Mouse (Mus musculus): ENCODE measurements around the gene Tmem168. TPM values are rescaled to one million over a fixed set of nuclear protein-coding genes. Genes with fewer than 3 reads are reported as not detected.

Tmem168 gene
- polyA plus RNA-seq, 1 experiment, result not detected

DNA sequence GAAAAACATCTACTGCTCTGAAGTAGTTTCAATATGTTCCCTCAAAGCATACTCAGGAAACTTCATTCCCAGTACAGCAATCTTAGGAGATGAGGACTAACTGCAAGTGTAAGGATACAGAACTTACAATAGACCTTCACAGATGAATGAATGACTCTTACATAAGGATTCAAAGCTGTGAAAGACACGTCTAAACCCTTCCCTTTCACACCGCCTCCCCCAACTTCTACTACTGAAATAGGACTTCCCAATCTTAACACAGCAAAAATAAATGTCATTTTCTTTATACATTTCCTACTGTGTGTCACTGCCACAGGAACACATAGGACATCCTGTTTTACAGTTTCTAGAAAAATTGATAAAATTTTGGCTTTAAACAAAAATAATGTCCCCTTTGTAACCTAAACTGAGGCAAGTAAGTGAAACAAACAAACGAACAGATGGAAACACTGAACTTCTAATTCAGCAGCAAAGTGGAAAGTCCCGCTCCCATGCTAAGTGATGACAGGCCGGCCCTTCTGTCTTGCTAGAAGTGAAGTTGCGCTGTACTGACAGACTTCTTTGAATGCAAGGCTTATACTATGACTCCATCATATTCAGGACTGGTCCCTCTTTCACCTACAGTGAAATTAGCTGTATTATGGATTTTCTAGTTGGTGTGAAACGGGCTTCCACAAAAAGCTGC is 9.5 kb downstream of the Tmem168 start:
- Histone ChIP-seq H3K27me3 (ENCODE audit: control insufficient read depth) (no peaks in the 10 kb centered on the region), H3K4me3 (replicated peaks) (no peak overlapping the region), H3K36me3 (ENCODE audit: control insufficient read depth) (peaks cover 39% of the 10 kb centered on the region), H3K9me3 (ENCODE audit: control insufficient read depth, low read length) (no peaks in the 10 kb centered on the region), H3K4me1 (ENCODE audit: control insufficient read depth) (peaks cover 3% of the 10 kb centered on the region)
- no peak for TF ChIP-seq GATA1 (IDR thresholded peaks at IDR 0.05; ENCODE audit: low read length)
- TF ChIP-seq TAL1 (IDR thresholded peaks at IDR 0.05; ENCODE audit: low read length), result no peak

DNA sequence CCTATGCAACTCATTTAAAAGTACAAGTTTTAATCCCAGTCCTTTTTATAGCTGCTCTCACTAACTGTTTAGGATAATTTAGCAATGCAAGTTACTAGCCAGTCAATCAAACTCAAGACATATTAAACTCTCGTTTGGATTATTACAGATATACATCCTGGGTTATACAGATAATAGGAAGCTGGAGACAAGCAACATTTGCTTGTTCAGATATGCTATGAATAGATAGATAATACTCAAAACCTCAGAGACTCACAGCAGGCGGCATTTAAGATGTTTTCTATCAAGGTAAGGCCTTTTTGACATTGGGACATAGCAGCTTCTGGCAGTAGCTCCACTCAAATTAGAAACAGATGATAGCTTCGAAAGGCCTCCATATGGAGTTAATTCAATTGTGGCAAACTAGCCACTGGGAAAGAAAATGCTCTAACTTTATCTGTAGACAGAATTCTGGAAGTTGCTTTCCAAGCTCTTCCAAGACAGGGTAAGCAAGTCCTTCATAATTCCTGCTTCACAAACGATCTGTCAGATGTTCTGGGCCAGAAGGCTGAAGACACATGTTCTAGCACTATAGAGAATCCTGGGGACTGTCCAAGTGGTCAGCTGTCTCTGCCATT is 15.1 kb downstream of the Tmem168 start:
- no peaks in the 10 kb centered on the region for H3K27me3 ChIP-seq (ENCODE audit: control insufficient read depth)
- H3K4me3 ChIP-seq (replicated peaks), result no peak overlapping the region
- TF ChIP-seq TAL1 (IDR thresholded peaks at IDR 0.05; ENCODE audit: low read length) (no peak), GATA1 (IDR thresholded peaks at IDR 0.05; ENCODE audit: low read length) (no peak)
- H3K36me3 ChIP-seq (ENCODE audit: control insufficient read depth), result peaks cover 53% of the 10 kb centered on the region
- H3K4me1 ChIP-seq (ENCODE audit: control insufficient read depth), result peaks cover 4% of the 10 kb centered on the region
- H3K9me3 ChIP-seq (ENCODE audit: control insufficient read depth, low read length), result no peaks in the 10 kb centered on the region

DNA sequence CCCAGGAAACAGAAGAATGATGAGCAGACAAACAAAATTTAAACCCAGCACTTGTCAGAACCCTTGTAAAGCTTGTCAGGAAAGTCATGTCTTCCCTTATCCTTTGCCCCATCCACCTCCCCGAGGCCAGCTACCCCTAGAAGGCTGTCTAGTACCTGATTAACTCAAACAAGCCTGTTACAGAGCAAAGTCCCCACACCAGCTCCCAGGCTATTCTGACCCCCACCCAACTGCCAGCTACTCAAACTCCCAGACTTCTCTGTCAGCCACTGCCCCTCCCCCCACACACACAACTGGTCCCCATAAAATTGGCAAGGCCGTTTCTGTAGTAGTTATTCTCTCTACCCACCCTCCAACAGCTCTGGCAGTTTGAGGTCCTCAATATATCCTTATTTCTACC is 21.3 kb downstream of the Tmem168 start:
- Histone ChIP-seq H3K9me3 (ENCODE audit: control insufficient read depth, low read length) (no peaks in the 10 kb centered on the region), H3K27me3 (ENCODE audit: control insufficient read depth) (no peaks in the 10 kb centered on the region), H3K4me1 (ENCODE audit: control insufficient read depth) (peaks cover 7% of the 10 kb centered on the region), H3K4me3 (replicated peaks) (no peak overlapping the region), H3K36me3 (ENCODE audit: control insufficient read depth) (peaks cover 45% of the 10 kb centered on the region)
- TF ChIP-seq TAL1 (IDR thresholded peaks at IDR 0.05; ENCODE audit: low read length) (no peak), GATA1 (IDR thresholded peaks at IDR 0.05; ENCODE audit: low read length) (no peak)

DNA sequence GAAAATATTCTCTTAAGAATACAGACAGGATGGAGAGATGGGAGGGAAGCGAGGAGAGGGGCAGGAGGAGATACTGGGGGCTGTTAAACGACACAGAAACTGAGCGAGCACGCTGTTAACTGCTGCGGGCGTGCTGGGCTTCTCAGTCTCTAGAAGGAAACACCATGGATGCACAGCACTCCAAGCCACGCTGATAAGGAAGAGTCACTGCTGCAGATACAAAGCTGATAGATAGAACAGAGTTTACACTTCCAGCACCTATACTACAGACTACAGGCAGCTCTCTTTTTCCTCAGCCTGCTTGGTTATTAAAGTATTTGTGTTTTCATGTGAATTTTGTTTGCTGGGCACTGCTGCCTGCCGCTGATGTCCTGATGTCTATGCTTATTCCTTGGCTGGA is 21.7 kb downstream of the Tmem168 start:
- Histone ChIP-seq H3K36me3 (ENCODE audit: control insufficient read depth) (peaks cover 41% of the 10 kb centered on the region), H3K9me3 (ENCODE audit: control insufficient read depth, low read length) (no peaks in the 10 kb centered on the region)

DNA sequence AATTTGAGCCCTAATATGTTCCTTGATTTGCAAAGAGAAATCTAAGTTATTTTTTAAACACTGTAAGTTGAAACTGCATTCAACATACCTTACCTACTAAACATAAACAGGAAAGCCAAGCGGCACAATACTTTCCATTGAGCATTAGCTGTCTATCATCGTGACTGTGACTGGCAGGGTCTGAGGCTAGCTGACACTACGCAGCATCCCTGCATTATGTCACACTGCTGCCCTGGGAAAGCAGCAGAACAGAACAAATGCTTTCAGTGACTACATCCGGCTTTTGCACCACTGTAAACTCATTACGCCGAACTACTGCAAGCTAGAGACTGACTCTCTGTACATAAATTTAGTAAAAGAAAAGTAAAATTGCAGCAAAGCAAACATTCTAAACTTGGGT is 23.1 kb downstream of the Tmem168 start:
- no peak overlapping the region for H3K4me3 ChIP-seq (replicated peaks)

More for the DNA sequence above, 21.7 kb downstream of the Tmem168 start:
- TF ChIP-seq TAL1 (IDR thresholded peaks at IDR 0.05; ENCODE audit: low read length) (no peak), GATA1 (IDR thresholded peaks at IDR 0.05; ENCODE audit: low read length) (no peak)
- Histone ChIP-seq H3K4me1 (ENCODE audit: control insufficient read depth) (peaks cover 7% of the 10 kb centered on the region), H3K4me3 (replicated peaks) (no peak overlapping the region), H3K27me3 (ENCODE audit: control insufficient read depth) (no peaks in the 10 kb centered on the region)

DNA sequence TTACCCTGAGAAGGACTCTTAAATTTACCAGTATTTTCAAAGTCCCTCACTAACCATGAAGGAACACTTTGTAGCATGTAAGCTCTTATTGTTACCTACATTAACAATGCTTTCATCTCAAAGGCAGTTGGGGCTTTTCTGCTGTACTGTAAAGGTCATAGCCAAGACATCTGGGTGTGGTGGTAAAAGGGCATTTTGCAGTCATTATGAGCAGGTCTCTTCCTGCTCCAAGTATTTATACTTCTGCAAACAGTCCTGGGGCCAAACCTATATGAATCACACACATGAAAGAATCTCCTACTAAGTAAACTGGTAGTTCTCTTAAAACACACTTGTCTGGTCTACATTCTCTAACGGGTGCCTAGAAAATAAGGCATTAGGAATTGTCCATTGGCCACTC is 25.8 kb downstream of the Tmem168 start:
- peaks cover 32% of the 10 kb centered on the region for H3K36me3 ChIP-seq (ENCODE audit: control insufficient read depth)
- no peak for TF ChIP-seq TAL1 (IDR thresholded peaks at IDR 0.05; ENCODE audit: low read length)
- TF ChIP-seq GATA1 (IDR thresholded peaks at IDR 0.05; ENCODE audit: low read length), result no peak

More for the DNA sequence above, 23.1 kb downstream of the Tmem168 start:
- no peak for TF ChIP-seq GATA1 (IDR thresholded peaks at IDR 0.05; ENCODE audit: low read length)
- TF ChIP-seq TAL1 (IDR thresholded peaks at IDR 0.05; ENCODE audit: low read length), result no peak
- Histone ChIP-seq H3K36me3 (ENCODE audit: control insufficient read depth) (peaks cover 34% of the 10 kb centered on the region), H3K9me3 (ENCODE audit: control insufficient read depth, low read length) (no peaks in the 10 kb centered on the region), H3K27me3 (ENCODE audit: control insufficient read depth) (no peaks in the 10 kb centered on the region), H3K4me1 (ENCODE audit: control insufficient read depth) (peaks cover 7% of the 10 kb centered on the region)

DNA sequence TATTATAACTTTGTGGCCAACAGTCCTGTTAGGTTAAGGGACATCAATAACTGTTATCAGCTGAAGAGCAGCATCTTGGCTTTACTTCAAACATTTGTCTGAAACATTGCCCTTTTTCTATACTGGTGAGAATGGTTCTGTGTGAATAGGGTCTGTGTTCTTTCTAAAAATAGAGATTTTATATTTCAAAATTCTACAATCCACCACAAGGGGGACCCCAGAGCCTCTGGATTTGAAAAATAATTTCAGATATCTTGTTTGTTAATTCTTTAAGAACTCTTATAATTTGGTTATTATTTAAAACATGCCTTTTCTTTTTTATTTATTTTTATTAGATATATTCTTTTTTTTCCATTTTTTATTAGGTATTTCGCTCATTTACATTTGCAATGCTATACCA is 42.2 kb downstream of the Tmem168 start:
- H3K27me3 ChIP-seq (ENCODE audit: control insufficient read depth), result no peaks in the 10 kb centered on the region
- no peaks in the 10 kb centered on the region for H3K9me3 ChIP-seq (ENCODE audit: control insufficient read depth, low read length)
- no peaks in the 10 kb centered on the region for H3K4me1 ChIP-seq (ENCODE audit: control insufficient read depth)
- TF ChIP-seq TAL1 (IDR thresholded peaks at IDR 0.05; ENCODE audit: low read length) (no peak), GATA1 (IDR thresholded peaks at IDR 0.05; ENCODE audit: low read length) (no peak)
- H3K36me3 ChIP-seq (ENCODE audit: control insufficient read depth), result no peaks in the 10 kb centered on the region
- H3K4me3 ChIP-seq (replicated peaks), result no peak overlapping the region

More for the DNA sequence above, 25.8 kb downstream of the Tmem168 start:
- H3K4me3 ChIP-seq (replicated peaks), result no peak overlapping the region
- H3K27me3 ChIP-seq (ENCODE audit: control insufficient read depth), result no peaks in the 10 kb centered on the region
- no peaks in the 10 kb centered on the region for H3K9me3 ChIP-seq (ENCODE audit: control insufficient read depth, low read length)
- peaks cover 7% of the 10 kb centered on the region for H3K4me1 ChIP-seq (ENCODE audit: control insufficient read depth)

DNA sequence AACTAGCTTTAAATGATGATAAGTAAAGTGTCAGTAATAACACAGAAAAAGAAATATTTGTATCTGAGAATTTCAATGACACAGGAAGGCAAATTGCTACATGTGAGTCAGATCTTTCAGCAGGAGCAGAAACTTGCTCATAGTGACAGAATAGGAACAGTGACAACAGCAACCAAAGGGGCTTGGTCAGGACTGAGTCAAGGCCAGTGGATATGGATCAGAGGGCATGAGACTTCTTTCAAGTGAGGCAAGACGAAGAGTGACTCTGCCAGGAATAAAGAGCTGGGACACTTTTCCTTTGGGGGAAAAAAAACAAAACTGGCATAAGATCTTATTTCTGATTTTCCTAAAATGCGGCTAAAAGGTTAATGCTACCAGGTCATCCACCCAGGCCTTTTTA is 52.6 kb downstream of the Tmem168 start:
- Histone ChIP-seq H3K36me3 (ENCODE audit: control insufficient read depth) (no peaks in the 10 kb centered on the region), H3K9me3 (ENCODE audit: control insufficient read depth, low read length) (no peaks in the 10 kb centered on the region), H3K4me3 (replicated peaks) (no peak overlapping the region), H3K27me3 (ENCODE audit: control insufficient read depth) (no peaks in the 10 kb centered on the region), H3K4me1 (ENCODE audit: control insufficient read depth) (no peaks in the 10 kb centered on the region)
- no peak for TF ChIP-seq TAL1 (IDR thresholded peaks at IDR 0.05; ENCODE audit: low read length)
- no peak for TF ChIP-seq GATA1 (IDR thresholded peaks at IDR 0.05; ENCODE audit: low read length)

DNA sequence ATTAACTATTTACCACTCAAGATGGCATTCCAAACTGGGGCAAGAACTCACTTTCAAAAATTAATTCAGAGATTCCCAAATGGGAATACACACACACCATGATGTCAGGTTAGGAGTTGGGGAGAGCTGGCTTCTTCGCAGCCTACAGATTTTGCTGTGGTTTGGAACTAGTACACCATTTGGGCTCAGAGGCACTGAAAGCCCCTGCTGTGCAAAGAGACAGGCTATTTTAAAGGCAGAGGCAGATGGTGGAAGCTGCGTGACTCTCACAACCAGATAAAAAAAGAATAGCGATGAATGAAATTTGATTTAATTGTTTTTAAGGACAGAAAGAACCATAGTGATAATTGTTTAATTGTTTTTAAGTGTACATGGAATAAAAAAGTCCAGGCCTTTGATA is 66.1 kb downstream of the Tmem168 start:
- no peak overlapping the region for H3K4me3 ChIP-seq (replicated peaks)
- no peaks in the 10 kb centered on the region for H3K4me1 ChIP-seq (ENCODE audit: control insufficient read depth)
- H3K36me3 ChIP-seq (ENCODE audit: control insufficient read depth), result no peaks in the 10 kb centered on the region
- no peaks in the 10 kb centered on the region for H3K9me3 ChIP-seq (ENCODE audit: control insufficient read depth, low read length)
- no peaks in the 10 kb centered on the region for H3K27me3 ChIP-seq (ENCODE audit: control insufficient read depth)
- TF ChIP-seq TAL1 (IDR thresholded peaks at IDR 0.05; ENCODE audit: low read length) (no peak), GATA1 (IDR thresholded peaks at IDR 0.05; ENCODE audit: low read length) (no peak)

Data from erythroblast, embryonic 14.5 days (primary cell).